Mouse (Mus musculus) layer of hippocampus, adult 2 months (tissue): ENCODE measurements around the gene Ephb6. TPM values are rescaled to one million over a fixed set of nuclear protein-coding genes. Genes with fewer than 3 reads are reported as not detected.

Experiments
- DNase-seq, 2 experiments: peaks; one replicate each; pipeline ENCODE4 v3.0.0; 2022; ENCODE audit warnings: low spot score in 2 of 2
- H3K27ac ChIP-seq: fragments of 200-600 bp; 2 replicates; pipeline ENCODE4 v1.8.1; 2022
- H3K4me3 ChIP-seq: fragments of 200-600 bp; 2 replicates; pipeline ENCODE4 v1.8.1; 2022; ENCODE audit warnings: mild to moderate bottlenecking
- CTCF ChIP-seq: fragments of 200-600 bp; conservative IDR thresholded peaks from 2 replicates; pipeline ENCODE4 v1.8.1; 2022; ENCODE audit warnings: antibody characterized with exemption, mild to moderate bottlenecking, moderate library complexity
- total RNA-seq, 2 experiments: library from RNA; stranded (reverse); gene quantifications; 2 replicates each; pipeline ENCODE4 v1.2.3; 2021

The Ephb6 gene
- total RNA-seq, 2 experiments from 2014 or later = 74.3 to 77.3 TPM

GRCm38 (mm10) chr6:41637393-41637792 lies 32.1 kb downstream of the Ephb6 start:
- no peak for TF ChIP-seq CTCF
- no peak for DNase-seq
- H3K4me3 ChIP-seq = no peak overlapping the region
- no peak overlapping the region for H3K27ac ChIP-seq

- no peak for TF ChIP-seq CTCF
- no peak for DNase-seq
- Histone ChIP-seq H3K4me3 (no peak overlapping the region), H3K27ac (no peak overlapping the region)
These were observed 32.7 kb downstream of the Ephb6 start for GRCm38 (mm10) chr6:41637927-41638506.

- H3K27ac ChIP-seq = no peak overlapping the region
- no peak overlapping the region for H3K4me3 ChIP-seq
- no peak for DNase-seq
- TF ChIP-seq CTCF = no peak
These were observed 35.2 kb downstream of the Ephb6 start for GRCm38 (mm10) chr6:41640449-41640848.

GRCm38 (mm10) chr6:41641173-41641866 lies 36.0 kb downstream of the Ephb6 start:
- Histone ChIP-seq H3K27ac (no peak overlapping the region), H3K4me3 (no peak overlapping the region)
- no peak for TF ChIP-seq CTCF
- DNase-seq = no peak

- no peak for TF ChIP-seq CTCF
- no peak overlapping the region for H3K4me3 ChIP-seq
- no peak overlapping the region for H3K27ac ChIP-seq
- no peak for DNase-seq
These were observed 37.5 kb downstream of the Ephb6 start for GRCm38 (mm10) chr6:41642765-41643164.

- no peak for DNase-seq
- Histone ChIP-seq H3K4me3 (no peak overlapping the region), H3K27ac (no peak overlapping the region)
- no peak for TF ChIP-seq CTCF
These were observed 37.9 kb downstream of the Ephb6 start for GRCm38 (mm10) chr6:41643227-41643626.

GRCm38 (mm10) chr6:41646220-41646619 lies 40.9 kb downstream of the Ephb6 start:
- no peak for TF ChIP-seq CTCF
- no peak overlapping the region for H3K4me3 ChIP-seq
- no peak overlapping the region for H3K27ac ChIP-seq
- no peak for DNase-seq

GRCm38 (mm10) chr6:41646672-41647071 lies 41.4 kb downstream of the Ephb6 start:
- H3K27ac ChIP-seq = no peak overlapping the region
- TF ChIP-seq CTCF = no peak
- H3K4me3 ChIP-seq = no peak overlapping the region
- no peak for DNase-seq

GRCm38 (mm10) chr6:41653173-41653572 lies 47.9 kb downstream of the Ephb6 start:
- no peak for DNase-seq
- TF ChIP-seq CTCF = no peak
- H3K4me3 ChIP-seq = no peak overlapping the region
- H3K27ac ChIP-seq = no peak overlapping the region

GRCm38 (mm10) chr6:41654648-41655047 lies 49.4 kb downstream of the Ephb6 start:
- no peak for DNase-seq
- no peak for TF ChIP-seq CTCF
- no peak overlapping the region for H3K4me3 ChIP-seq
- H3K27ac ChIP-seq = no peak overlapping the region

- Histone ChIP-seq H3K4me3 (no peak overlapping the region), H3K27ac (no peak overlapping the region)
- DNase-seq = no peak
- no peak for TF ChIP-seq CTCF
These were observed 53.2 kb downstream of the Ephb6 start for GRCm38 (mm10) chr6:41658487-41658886.

GRCm38 (mm10) chr6:41662320-41662719 lies 57.0 kb downstream of the Ephb6 start:
- peak; percentile 69 for TF ChIP-seq CTCF
- DNase-seq = no peak
- no peak overlapping the region for H3K4me3 ChIP-seq
- no peak overlapping the region for H3K27ac ChIP-seq

Other genes starting within 250 kb of the Ephb6 start
- gene Prss3, start 227.8 kb upstream of the Ephb6 start, total RNA-seq = not detected
- gene Gm5771, start 213.1 kb upstream of the Ephb6 start, total RNA-seq = not detected
- gene Gm10334, start 159.3 kb upstream of the Ephb6 start, total RNA-seq = not detected
- not detected for gene Prss1, start 146.6 kb upstream of the Ephb6 start, total RNA-seq
- gene Prss2, start 83.7 kb upstream of the Ephb6 start, total RNA-seq = not detected
- under 1 TPM; 0.61 to 0.83 TPM for gene Trpv6, start 30.9 kb downstream of the Ephb6 start, total RNA-seq
- gene Trpv5, start 75.3 kb downstream of the Ephb6 start, total RNA-seq = not detected
- gene Llcfc1, start 78.9 kb downstream of the Ephb6 start, total RNA-seq = not detected
- gene Kel, start 98.9 kb downstream of the Ephb6 start, total RNA-seq = not detected
- not detected for gene Olfr459, start 169.7 kb downstream of the Ephb6 start, total RNA-seq
- not detected for gene Pip, start 242.1 kb downstream of the Ephb6 start, total RNA-seq
- gene Sval2, start 247.5 kb downstream of the Ephb6 start, total RNA-seq = not detected